12 mouse cellular contexts compared by ENCODE assay signal in the genomic region with DNA sequence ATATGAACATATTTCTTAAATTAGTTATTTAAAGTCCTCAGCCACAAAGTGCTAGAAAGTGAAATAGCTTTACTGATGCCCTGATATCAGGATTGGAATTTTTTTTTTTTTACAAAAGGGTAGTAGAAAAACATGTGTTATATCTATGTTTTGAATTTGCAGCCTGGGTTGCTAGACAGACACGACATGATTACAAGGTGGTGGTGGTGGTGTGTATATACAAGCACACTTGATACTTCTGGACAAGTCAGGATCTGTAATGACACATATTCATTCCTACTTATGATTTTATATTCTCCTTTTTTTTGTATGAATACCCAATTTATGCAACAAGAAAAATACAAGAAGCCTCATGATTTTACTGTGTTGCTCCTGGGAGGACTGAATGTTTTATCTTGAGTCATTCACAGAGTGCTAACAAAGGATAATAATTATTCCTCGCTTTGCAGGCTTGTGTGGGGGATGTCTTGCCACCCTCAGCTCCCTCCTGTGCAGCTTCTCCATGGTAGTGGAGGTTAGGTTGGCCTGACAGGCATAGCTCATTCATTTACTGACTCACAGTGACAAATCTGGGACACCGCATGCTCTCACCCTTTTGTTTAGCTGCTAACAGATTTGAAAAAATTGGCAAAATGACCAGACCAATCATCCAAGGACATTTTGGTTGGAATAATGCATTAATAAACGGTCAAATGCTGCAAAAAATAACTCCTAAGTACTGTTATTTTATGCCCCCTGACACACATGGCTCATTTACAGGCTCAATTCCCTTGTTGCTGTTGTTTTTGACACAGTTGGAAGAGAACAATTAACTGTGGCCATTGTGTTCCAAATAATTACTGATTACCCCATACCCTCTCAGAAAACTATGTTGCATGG.
DNase-seq lines count a peak whose midpoint lies in the region; ATAC-seq lines count a peak whose summit lies in the region.
"Had no signal": no experiment of that assay in that cellular context is flagged by ENCODE, and none has a peak within 500 bp of the region (broad histone marks: within the 10 kb centered on the region; RNA-seq: fewer than 3 reads in every experiment).

No protein-coding gene starts in this region.

- no peak overlapping the region for H3K27ac ChIP-seq in midbrain, embryonic 12.5 days (replicated peaks)
- no peak overlapping the region for H3K27ac ChIP-seq in midbrain, embryonic 13.5 days
- no peak overlapping the region for H3K27ac ChIP-seq in forebrain, embryonic 12.5 days
- H3K27ac ChIP-seq: kidney, postnatal 0 days; liver, embryonic 13.5 days had no signal

- no peak overlapping the region for H3K4me3 ChIP-seq in midbrain, embryonic 12.5 days
- no peak overlapping the region for H3K4me3 ChIP-seq in midbrain, embryonic 13.5 days (replicated peaks)
- no peak overlapping the region for H3K4me3 ChIP-seq in forebrain, embryonic 12.5 days (replicated peaks)
- H3K4me3 ChIP-seq: liver, embryonic 13.5 days had no signal

- H3K36me3 ChIP-seq in midbrain, embryonic 12.5 days, result no peaks in the 10 kb centered on the region
- no peaks in the 10 kb centered on the region for H3K36me3 ChIP-seq in midbrain, embryonic 13.5 days
- H3K36me3 ChIP-seq in forebrain, embryonic 12.5 days (replicated peaks), result no peaks in the 10 kb centered on the region
- H3K36me3 ChIP-seq: liver, embryonic 13.5 days had no signal

- H3K4me2 ChIP-seq in midbrain, embryonic 12.5 days (replicated peaks), result no peak overlapping the region
- H3K4me2 ChIP-seq in midbrain, embryonic 13.5 days (replicated peaks), result no peak overlapping the region
- H3K4me2 ChIP-seq in forebrain, embryonic 12.5 days, result no peak overlapping the region
- H3K4me2 ChIP-seq: liver, embryonic 13.5 days had no signal

- WGBS in midbrain, embryonic 12.5 days, result 61% methylated on average over 4 of the region's 4 CpGs
- WGBS in midbrain, embryonic 13.5 days, result 52% methylated on average over 4 of the region's 4 CpGs
- WGBS in forebrain, embryonic 12.5 days, result 46% methylated on average over 4 of the region's 4 CpGs

- DNase-seq in cerebellum, postnatal 10 days, result peak; percentile 6
- DNase-seq in cerebellum, postnatal 14 days, result no peak
- DNase-seq in retina, postnatal 1 day, result peak; percentile 92
- DNase-seq in heart, adult 11 months, result no peak
- no peak for DNase-seq in gastrocnemius, postnatal 14 days
- DNase-seq: liver, embryonic 13.5 days; lung, postnatal 14 days; thymus, postnatal 14 days had no signal

- no peaks in the 10 kb centered on the region for H3K9me3 ChIP-seq in midbrain, embryonic 12.5 days
- H3K9me3 ChIP-seq in midbrain, embryonic 13.5 days, result no peaks in the 10 kb centered on the region
- no peaks in the 10 kb centered on the region for H3K9me3 ChIP-seq in forebrain, embryonic 12.5 days
- H3K9me3 ChIP-seq: liver, embryonic 13.5 days had no signal

- no peak overlapping the region for H3K9ac ChIP-seq in midbrain, embryonic 12.5 days (replicated peaks)
- H3K9ac ChIP-seq in midbrain, embryonic 13.5 days (replicated peaks), result no peak overlapping the region
- no peak overlapping the region for H3K9ac ChIP-seq in forebrain, embryonic 12.5 days
- H3K9ac ChIP-seq: liver, embryonic 13.5 days had no signal

- intact Hi-C loops in gastrocnemius, postnatal 14 days (cut with DNase I; ENCODE audit: low total_unique reads), result no loop called here

- no peaks in the 10 kb centered on the region for H3K27me3 ChIP-seq in midbrain, embryonic 12.5 days
- H3K27me3 ChIP-seq in midbrain, embryonic 13.5 days, result no peaks in the 10 kb centered on the region
- H3K27me3 ChIP-seq in forebrain, embryonic 12.5 days, result no peaks in the 10 kb centered on the region
- H3K27me3 ChIP-seq: liver, embryonic 13.5 days had no signal

- ATAC-seq in midbrain, embryonic 12.5 days (ENCODE audit: low FRiP score, low read depth), result 0 out of 2 replicates have a peak, but pooled peaks have one; percentile 41
- no peak; the same call in 1 of the 2 replicates for ATAC-seq in midbrain, embryonic 13.5 days
- peak; percentile 63; the same call in 1 of the 2 replicates for ATAC-seq in forebrain, embryonic 12.5 days (ENCODE audit: low FRiP score)

- peaks cover 6% of the 10 kb centered on the region; the same call in 1 of the 2 replicates for H3K4me1 ChIP-seq in midbrain, embryonic 12.5 days
- peaks cover 7% of the 10 kb centered on the region; the same call in 1 of the 2 replicates for H3K4me1 ChIP-seq in midbrain, embryonic 13.5 days (replicated peaks)
- peaks cover 6% of the 10 kb centered on the region for H3K4me1 ChIP-seq in forebrain, embryonic 12.5 days
- H3K4me1 ChIP-seq: liver, embryonic 13.5 days had no signal

Comparison
In these comparisons a context has a peak if more than half of its experiments do, and no peak if none do; other contexts are left out.
1. DNase-seq: peak in cerebellum, postnatal 10 days (2 of 2) and retina, postnatal 1 day (single experiment); none in cerebellum, postnatal 14 days (0 of 2), heart, adult 11 months (single experiment) and gastrocnemius, postnatal 14 days (single experiment).